Mouse (Mus musculus) myocyte (in vitro differentiated cells): ENCODE measurements around the gene Yap1.

ENCODE experiments used
- CEBPB ChIP-seq: IDR thresholded peaks from 2 replicates; pipeline ENCODE4 v1.6.1; 2011; ENCODE audit warnings: mild to moderate bottlenecking, moderate library complexity; ENCODE audit not compliant: poor library complexity, insufficient read depth, severe bottlenecking
- E2F4 ChIP-seq: IDR thresholded peaks from one replicate; pipeline ENCODE4 v1.6.1; 2011; ENCODE audit warnings: mild to moderate bottlenecking, control low read depth, moderate library complexity; ENCODE audit not compliant: insufficient read depth
- MAX ChIP-seq: IDR thresholded peaks from one replicate; pipeline ENCODE4 v1.6.1; 2011; ENCODE audit warnings: low read depth, mild to moderate bottlenecking, control low read depth
- MYOD1 ChIP-seq, 3 experiments: IDR thresholded peaks; one replicate each; pipeline ENCODE4 v1.6.1; 2011; ENCODE audit warnings: control low read depth in 2 of 3, low read depth in 2 of 3, mild to moderate bottlenecking in 2 of 3, moderate library complexity in 1 of 3; ENCODE audit not compliant: insufficient read length in 2 of 3, control insufficient read depth in 1 of 3
- MYOG ChIP-seq, 3 experiments: IDR thresholded peaks; one replicate each; pipeline ENCODE4 v1.6.1; 2011; ENCODE audit warnings: control low read depth in 2 of 3, low read depth in 2 of 3, mild to moderate bottlenecking in 2 of 3; ENCODE audit not compliant: insufficient read length in 2 of 3, control insufficient read depth in 1 of 3, insufficient read depth in 1 of 3
- POLR2A ChIP-seq: IDR thresholded peaks from one replicate; pipeline ENCODE4 v1.6.1; 2011; ENCODE audit warnings: low read depth, mild to moderate bottlenecking, control low read depth, moderate library complexity; ENCODE audit not compliant: insufficient read length
- POLR2AphosphoS2 ChIP-seq: IDR thresholded peaks from one replicate; pipeline ENCODE4 v1.6.1; 2011; ENCODE audit warnings: low read depth, control low read depth; ENCODE audit not compliant: insufficient read length
- REST ChIP-seq: IDR thresholded peaks from one replicate; pipeline ENCODE4 v1.6.1; 2011; ENCODE audit warnings: mild to moderate bottlenecking, control low read depth, moderate library complexity; ENCODE audit not compliant: insufficient read depth, insufficient read length
- SRF ChIP-seq: IDR thresholded peaks from one replicate; pipeline ENCODE4 v1.6.1; 2011; ENCODE audit warnings: low read depth; ENCODE audit not compliant: control insufficient read depth, insufficient read length
- TCF12 ChIP-seq: IDR thresholded peaks from one replicate; pipeline ENCODE4 v1.6.1; 2011; ENCODE audit warnings: mild to moderate bottlenecking, control low read depth; ENCODE audit not compliant: poor library complexity, insufficient read depth, severe bottlenecking
- TCF3 ChIP-seq: IDR thresholded peaks from one replicate; pipeline ENCODE4 v1.6.1; 2011; ENCODE audit warnings: low read depth, control low read depth; ENCODE audit not compliant: insufficient read length
- USF1 ChIP-seq: IDR thresholded peaks from one replicate; pipeline ENCODE4 v1.6.1; 2011; ENCODE audit warnings: low read depth, mild to moderate bottlenecking, control low read depth, moderate library complexity

DNA sequence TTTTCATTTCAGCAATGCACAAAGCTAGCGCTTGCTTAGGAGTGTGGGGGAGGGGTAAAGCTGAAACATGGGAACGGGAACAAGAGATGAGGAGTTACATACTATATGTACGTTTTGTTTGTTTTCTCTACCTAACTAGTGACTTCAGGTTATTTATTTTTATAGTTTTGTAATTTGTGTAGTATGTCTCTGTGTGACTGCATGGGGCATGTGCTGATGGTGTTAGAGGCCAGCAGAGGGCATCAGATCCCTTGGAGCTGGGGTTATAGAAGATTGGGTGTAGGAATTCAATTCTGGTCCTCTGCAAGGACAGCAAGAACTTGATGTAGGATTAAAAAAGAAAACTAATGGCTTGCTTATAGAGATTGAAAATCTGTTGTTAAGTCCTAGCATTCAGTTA lies 25.9 kb downstream of the Yap1 start:
- TF ChIP-seq USF1, result no peak
- TF ChIP-seq MAX, result no peak
- no peak for TF ChIP-seq TCF3
- TF ChIP-seq POLR2A, result no peak
- no peak for TF ChIP-seq TCF12
- no peak for TF ChIP-seq E2F4
- TF ChIP-seq MYOD1 (IDR thresholded peaks at IDR 0.05; ENCODE audit: control insufficient read depth in 1 of 3, insufficient read length in 2 of 3, low read depth in 2 of 3), result no peak
- TF ChIP-seq POLR2AphosphoS2, result no peak
- no peak for TF ChIP-seq SRF
- no peak for TF ChIP-seq CEBPB
- TF ChIP-seq REST, result no peak
- no peak for TF ChIP-seq MYOG (IDR thresholded peaks at IDR 0.05; ENCODE audit: control insufficient read depth in 1 of 3, insufficient read depth in 1 of 3, insufficient read length in 2 of 3, low read depth in 2 of 3)
